Mouse (Mus musculus): ENCODE measurements around the gene Mettl17. TPM values are rescaled to one million over a fixed set of nuclear protein-coding genes. Genes with fewer than 3 reads are reported as not detected.
A peak's percentile ranks its signal among the peaks of the same experiment; 100 is the strongest.
"Not testable (repeated sequence)": the region's sequence is repeated elsewhere in the genome, so short reads cannot be mapped to it uniquely, and the experiment has no call there.

Gene Mettl17
- polyA plus RNA-seq, 1 experiment from 2014 or later: 52.4 TPM

GRCm38 (mm10) chr14:51863603-51864002 lies 21.0 kb upstream of the Mettl17 start:
- not testable (repeated sequence) for H3K36me3 ChIP-seq (ENCODE audit: control insufficient read depth, insufficient read depth, low read length); H3K9me3 ChIP-seq (ENCODE audit: control insufficient read depth, low read length); H3K9ac ChIP-seq (ENCODE audit: low read length); DNase-seq (ENCODE audit: low spot score, missing footprints); ATAC-seq (ENCODE audit: low FRiP score); H3K4me3 ChIP-seq (ENCODE audit: low read depth, low read length); H3K27me3 ChIP-seq (ENCODE audit: control insufficient read depth, insufficient read depth, low read length); H3K27ac ChIP-seq (ENCODE audit: low read depth, low read length); H3K4me1 ChIP-seq (ENCODE audit: control insufficient read depth, insufficient read depth, low read length); H3K4me2 ChIP-seq
- WGBS: 17% methylated on average over 1 of the region's 1 CpGs

- 80% methylated on average over 2 of the region's 2 CpGs for WGBS
- Histone ChIP-seq H3K4me2 (no peak overlapping the region), H3K4me3 (ENCODE audit: low read depth, low read length) (no peak overlapping the region), H3K27ac (ENCODE audit: low read depth, low read length) (no peak overlapping the region), H3K9ac (ENCODE audit: low read length) (no peak overlapping the region), H3K27me3 (ENCODE audit: control insufficient read depth, insufficient read depth, low read length) (no peaks in the 10 kb centered on the region), H3K9me3 (ENCODE audit: control insufficient read depth, low read length) (no peaks in the 10 kb centered on the region), H3K36me3 (ENCODE audit: control insufficient read depth, insufficient read depth, low read length) (no peaks in the 10 kb centered on the region), H3K4me1 (ENCODE audit: control insufficient read depth, insufficient read depth, low read length) (no peaks in the 10 kb centered on the region)
- no peak for ATAC-seq (ENCODE audit: low FRiP score)
- no peak for DNase-seq (ENCODE audit: low spot score, missing footprints)
These were observed 13.9 kb upstream of the Mettl17 start for GRCm38 (mm10) chr14:51870756-51871155.

- Histone ChIP-seq H3K27me3 (ENCODE audit: control insufficient read depth, insufficient read depth, low read length) (no peaks in the 10 kb centered on the region), H3K4me3 (ENCODE audit: low read depth, low read length) (no peak overlapping the region), H3K9ac (ENCODE audit: low read length) (no peak overlapping the region), H3K27ac (ENCODE audit: low read depth, low read length) (no peak overlapping the region), H3K36me3 (ENCODE audit: control insufficient read depth, insufficient read depth, low read length) (no peaks in the 10 kb centered on the region), H3K9me3 (ENCODE audit: control insufficient read depth, low read length) (no peaks in the 10 kb centered on the region), H3K4me2 (no peak overlapping the region), H3K4me1 (ENCODE audit: control insufficient read depth, insufficient read depth, low read length) (no peaks in the 10 kb centered on the region)
- ATAC-seq (ENCODE audit: low FRiP score) (no peak), DNase-seq (ENCODE audit: low spot score, missing footprints) (no peak)
- 78% methylated on average over 9 of the region's 9 CpGs for WGBS
These were observed 12.9 kb upstream of the Mettl17 start for GRCm38 (mm10) chr14:51871741-51872140.

- no peak overlapping the region for H3K4me3 ChIP-seq (ENCODE audit: low read depth, low read length)
- H3K36me3 ChIP-seq (ENCODE audit: control insufficient read depth, insufficient read depth, low read length): no peaks in the 10 kb centered on the region
- peak; percentile 14 for DNase-seq (ENCODE audit: low spot score, missing footprints)
- H3K9me3 ChIP-seq (ENCODE audit: control insufficient read depth, low read length): no peaks in the 10 kb centered on the region
- WGBS: 85% methylated on average over 3 of the region's 3 CpGs
- no peaks in the 10 kb centered on the region for H3K27me3 ChIP-seq (ENCODE audit: control insufficient read depth, insufficient read depth, low read length)
- no peak overlapping the region for H3K27ac ChIP-seq (ENCODE audit: low read depth, low read length)
- H3K9ac ChIP-seq (ENCODE audit: low read length): no peak overlapping the region
- no peak for ATAC-seq (ENCODE audit: low FRiP score)
- H3K4me2 ChIP-seq: no peak overlapping the region
- no peaks in the 10 kb centered on the region for H3K4me1 ChIP-seq (ENCODE audit: control insufficient read depth, insufficient read depth, low read length)
These were observed 7.1 kb upstream of the Mettl17 start for GRCm38 (mm10) chr14:51877517-51877916.

GRCm38 (mm10) chr14:51883527-51884030 lies 1.1 kb upstream of the Mettl17 start:
- Histone ChIP-seq H3K4me3 (ENCODE audit: low read depth, low read length) (peak overlapping the region; percentile 74), H3K36me3 (ENCODE audit: control insufficient read depth, insufficient read depth, low read length) (peaks cover 8% of the 10 kb centered on the region), H3K27ac (ENCODE audit: low read depth, low read length) (peak overlapping the region; percentile 75; the same call in 1 of the 2 replicates), H3K4me1 (ENCODE audit: control insufficient read depth, insufficient read depth, low read length) (peaks cover 10% of the 10 kb centered on the region), H3K9me3 (ENCODE audit: control insufficient read depth, low read length) (no peaks in the 10 kb centered on the region), H3K9ac (ENCODE audit: low read length) (peak overlapping the region; percentile 68; the same call in 1 of the 2 replicates), H3K4me2 (peak overlapping the region; percentile 92), H3K27me3 (ENCODE audit: control insufficient read depth, insufficient read depth, low read length) (no peaks in the 10 kb centered on the region)
- 4% methylated on average over 4 of the region's 4 CpGs for WGBS
- peak; percentile 93 for DNase-seq (ENCODE audit: low spot score, missing footprints)
- peak; percentile 43 for ATAC-seq (ENCODE audit: low FRiP score)

GRCm38 (mm10) chr14:51884031-51884544 lies 554 bp upstream of the Mettl17 start:
- Histone ChIP-seq H3K4me2 (peak overlapping the region; percentile 92), H3K4me3 (ENCODE audit: low read depth, low read length) (peak overlapping the region; percentile 74), H3K9ac (ENCODE audit: low read length) (peak overlapping the region; percentile 68), H3K27ac (ENCODE audit: low read depth, low read length) (peak overlapping the region; percentile 75), H3K4me1 (ENCODE audit: control insufficient read depth, insufficient read depth, low read length) (peaks cover 10% of the 10 kb centered on the region), H3K36me3 (ENCODE audit: control insufficient read depth, insufficient read depth, low read length) (peaks cover 9% of the 10 kb centered on the region), H3K27me3 (ENCODE audit: control insufficient read depth, insufficient read depth, low read length) (no peaks in the 10 kb centered on the region), H3K9me3 (ENCODE audit: control insufficient read depth, low read length) (no peaks in the 10 kb centered on the region)
- DNase-seq (ENCODE audit: low spot score, missing footprints): peak; percentile 92
- WGBS: 3% methylated on average over 14 of the region's 14 CpGs
- no peak; the same call in none of the 2 replicates for ATAC-seq (ENCODE audit: low FRiP score)

- no peak for DNase-seq (ENCODE audit: low spot score, missing footprints)
- ATAC-seq (ENCODE audit: low FRiP score): no peak
- no peak overlapping the region for H3K9ac ChIP-seq (ENCODE audit: low read length)
- H3K4me3 ChIP-seq (ENCODE audit: low read depth, low read length): peak overlapping the region; percentile 74; the same call in 1 of the 2 replicates
- peaks cover 19% of the 10 kb centered on the region for H3K36me3 ChIP-seq (ENCODE audit: control insufficient read depth, insufficient read depth, low read length)
- 48% methylated on average over 6 of the region's 6 CpGs for WGBS
- H3K4me2 ChIP-seq: peak overlapping the region; percentile 92; the same call in 1 of the 2 replicates
- peaks cover 10% of the 10 kb centered on the region for H3K4me1 ChIP-seq (ENCODE audit: control insufficient read depth, insufficient read depth, low read length)
- H3K9me3 ChIP-seq (ENCODE audit: control insufficient read depth, low read length): no peaks in the 10 kb centered on the region
- no peak overlapping the region for H3K27ac ChIP-seq (ENCODE audit: low read depth, low read length)
- no peaks in the 10 kb centered on the region for H3K27me3 ChIP-seq (ENCODE audit: control insufficient read depth, insufficient read depth, low read length)
These were observed 1.4 kb downstream of the Mettl17 start for GRCm38 (mm10) chr14:51886051-51886450.

GRCm38 (mm10) chr14:51889833-51890232 lies 5.2 kb downstream of the Mettl17 start:
- ATAC-seq (ENCODE audit: low FRiP score) (no peak), DNase-seq (ENCODE audit: low spot score, missing footprints) (no peak)
- no peak overlapping the region for H3K27ac ChIP-seq (ENCODE audit: low read depth, low read length)
- no peaks in the 10 kb centered on the region for H3K9me3 ChIP-seq (ENCODE audit: control insufficient read depth, low read length)
- 88% methylated on average over 6 of the region's 6 CpGs for WGBS
- H3K27me3 ChIP-seq (ENCODE audit: control insufficient read depth, insufficient read depth, low read length): no peaks in the 10 kb centered on the region
- peaks cover 30% of the 10 kb centered on the region for H3K36me3 ChIP-seq (ENCODE audit: control insufficient read depth, insufficient read depth, low read length)
- peaks cover 10% of the 10 kb centered on the region for H3K4me1 ChIP-seq (ENCODE audit: control insufficient read depth, insufficient read depth, low read length)
- H3K4me2 ChIP-seq: no peak overlapping the region
- H3K4me3 ChIP-seq (ENCODE audit: low read depth, low read length): no peak overlapping the region
- H3K9ac ChIP-seq (ENCODE audit: low read length): no peak overlapping the region

- Histone ChIP-seq H3K27me3 (ENCODE audit: control insufficient read depth, insufficient read depth, low read length) (no peaks in the 10 kb centered on the region), H3K4me2 (no peak within 1 kb of the TSS), H3K9ac (ENCODE audit: low read length) (no peak within 1 kb of the TSS), H3K4me1 (ENCODE audit: control insufficient read depth, insufficient read depth, low read length) (no peaks in the 10 kb centered on the region), H3K27ac (ENCODE audit: low read depth, low read length) (no peak within 1 kb of the TSS), H3K9me3 (ENCODE audit: control insufficient read depth, low read length) (no peaks in the 10 kb centered on the region), H3K4me3 (ENCODE audit: low read depth, low read length) (no peak within 1 kb of the TSS), H3K36me3 (ENCODE audit: control insufficient read depth, insufficient read depth, low read length) (peaks cover 24% of the 10 kb centered on the region)
- WGBS: 90% methylated on average over 9 of the region's 9 CpGs
- ATAC-seq (ENCODE audit: low FRiP score): no peak
- DNase-seq (ENCODE audit: low spot score, missing footprints): no peak
These were observed 7.7 kb downstream of the Mettl17 start, which contains the start of gene Slc39a2 for GRCm38 (mm10) chr14:51892191-51892939. Slc39a2 (plus strand) TSS chr14:51892889.

Measured in midbrain, embryonic 11.5 days (tissue).